Mouse (Mus musculus) adipose tissue, adult 10 weeks (tissue): ENCODE measurements around the gene Tmprss9. TPM values are rescaled to one million over a fixed set of nuclear protein-coding genes. Genes with fewer than 3 reads are reported as not detected.

Experiments
- polyA plus RNA-seq: library from polyadenylated mRNA; stranded (reverse); fragments of 350-450 nt; fragmentation: Illumina TruSeq; extraction: RNeasy Lipid Tissue Mini Kit (QIAGEN cat#74804); gene quantifications from one replicate; pipeline ENCODE4 v1.2.3, GENCODE M21; 2014; ENCODE audit warnings: low read depth, low replicate concordance

Gene Tmprss9
- 0.10 TPM for polyA plus RNA-seq

GRCm38 (mm10) chr10:80871581-80871980 is at the start of gene Tmprss9:
Tmprss9 (plus strand) TSS chr10:80871848.

GRCm38 (mm10) chr10:80826151-80827062 is 45.2 kb upstream of the Tmprss9 start, which contains the start of gene Oaz1:
Oaz1 (plus strand) TSS chr10:80826656.

GRCm38 (mm10) chr10:80843931-80844547 is 27.6 kb upstream of the Tmprss9 start, which contains the start of gene Lingo3:
Lingo3 (minus strand) TSS chr10:80844039.

GRCm38 (mm10) chr10:80854913-80855748 is 16.5 kb upstream of the Tmprss9 start, which contains the start of the genes Lsm7 and Sppl2b:
Lsm7 (minus strand) TSS chr10:80855209.
Sppl2b (plus strand) TSS chr10:80855275.

GRCm38 (mm10) chr10:80900318-80901247 is 28.9 kb downstream of the Tmprss9 start, which contains the start of gene Timm13:
Timm13 (minus strand) TSS chr10:80900969.

GRCm38 (mm10) chr10:80917779-80918434 is 46.3 kb downstream of the Tmprss9 start, which contains the start of gene Lmnb2:
Lmnb2 (minus strand) TSS chr10:80918245.

GRCm38 (mm10) chr10:80929299-80930226 is 57.9 kb downstream of the Tmprss9 start, which contains the start of gene Gadd45b:
Gadd45b (plus strand) TSS chr10:80930073.

Other genes starting within 250 kb of the Tmprss9 start
- gene Csnk1g2, start 249.0 kb upstream of the Tmprss9 start, polyA plus RNA-seq: 139 TPM
- 51.0 TPM for gene Btbd2, start 214.8 kb upstream of the Tmprss9 start, polyA plus RNA-seq
- 248 TPM for gene Mknk2, start 193.7 kb upstream of the Tmprss9 start, polyA plus RNA-seq
- gene Mob3a, start 169.9 kb upstream of the Tmprss9 start, polyA plus RNA-seq: 18.5 TPM
- 56.3 TPM for gene Izumo4, start 169.7 kb upstream of the Tmprss9 start, polyA plus RNA-seq
- gene Ap3d1, start 129.6 kb upstream of the Tmprss9 start, polyA plus RNA-seq: 80.0 TPM
- 37.2 TPM for gene Dot1l, start 116.6 kb upstream of the Tmprss9 start, polyA plus RNA-seq
- 31.2 TPM for gene Sf3a2, start 73.7 kb upstream of the Tmprss9 start, polyA plus RNA-seq
- gene Plekhj1, start 73.2 kb upstream of the Tmprss9 start, polyA plus RNA-seq: 48.9 TPM
- gene Amh, start 66.6 kb upstream of the Tmprss9 start, polyA plus RNA-seq: 0.19 TPM
- not detected for gene Jsrp1, start 58.4 kb upstream of the Tmprss9 start, polyA plus RNA-seq
- gene Oaz1, start 45.2 kb upstream of the Tmprss9 start, polyA plus RNA-seq: 485 TPM
- not detected for gene Lingo3, start 27.8 kb upstream of the Tmprss9 start, polyA plus RNA-seq
- gene Lsm7, start 16.6 kb upstream of the Tmprss9 start, polyA plus RNA-seq: 80.8 TPM
- 22.0 TPM for gene Sppl2b, start 16.6 kb upstream of the Tmprss9 start, polyA plus RNA-seq
- 135 TPM for gene Timm13, start 29.1 kb downstream of the Tmprss9 start, polyA plus RNA-seq
- 11.7 TPM for gene Lmnb2, start 46.4 kb downstream of the Tmprss9 start, polyA plus RNA-seq
- gene Gadd45b, start 58.2 kb downstream of the Tmprss9 start, polyA plus RNA-seq: 7.9 TPM
- gene Gng7, start 143.1 kb downstream of the Tmprss9 start, polyA plus RNA-seq: 5.7 TPM
- not detected for gene Diras1, start 153.8 kb downstream of the Tmprss9 start, polyA plus RNA-seq
- 17.6 TPM for gene Slc39a3, start 165.6 kb downstream of the Tmprss9 start, polyA plus RNA-seq
- gene Sgta, start 188.3 kb downstream of the Tmprss9 start, polyA plus RNA-seq: 94.7 TPM
- 18.0 TPM for gene Thop1, start 198.2 kb downstream of the Tmprss9 start, polyA plus RNA-seq
- gene Creb3l3, start 227.0 kb downstream of the Tmprss9 start, polyA plus RNA-seq: 0.15 TPM
- 98.4 TPM for gene Map2k2, start 234.1 kb downstream of the Tmprss9 start, polyA plus RNA-seq